Mouse (Mus musculus) liver, embryonic 14 days (tissue): Measurements from ENCODE around the gene Ildr1. TPM values are rescaled to one million over a fixed set of nuclear protein-coding genes. Genes with fewer than 3 reads are reported as not detected.

Experiments used
- polyA plus RNA-seq: library from polyadenylated mRNA; depleted of rRNA; stranded (reverse); fragments of >200 nt; gene quantifications from 2 replicates; pipeline ENCODE4 v1.2.3, GENCODE M21; 2012; rRNA removed

Ildr1 gene
- 0.02 and 0.05 TPM in 2 replicates for polyA plus RNA-seq

DNA sequence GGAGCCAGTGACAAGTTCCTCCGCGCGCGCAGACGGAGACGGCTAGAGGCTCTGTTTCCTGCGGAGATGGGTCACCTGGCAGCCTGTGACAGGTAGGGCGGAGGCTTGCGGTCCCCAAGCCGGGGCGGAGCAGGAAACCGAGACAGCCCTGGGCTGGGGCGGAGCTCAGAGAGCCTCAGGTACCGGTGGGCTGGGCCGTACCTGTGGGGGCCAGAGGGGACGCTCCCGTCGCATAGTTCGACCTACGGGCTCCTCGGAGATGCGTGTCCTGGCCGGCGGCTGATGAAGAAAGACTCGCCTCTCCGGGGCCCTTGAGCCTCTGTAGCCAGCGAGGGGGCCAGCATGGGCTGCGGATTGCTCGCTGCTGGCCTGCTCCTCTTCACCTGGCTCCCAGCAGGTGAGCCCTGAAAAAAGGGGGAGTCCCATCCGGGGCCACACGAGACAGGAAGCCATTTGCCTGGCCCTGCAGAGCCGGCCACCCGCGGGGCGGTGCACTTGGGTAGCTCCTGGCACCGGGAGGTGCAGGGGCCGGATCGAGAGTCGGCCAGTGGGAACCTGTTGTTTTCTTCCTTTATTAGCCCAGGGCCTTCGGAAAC is at the start of gene Ildr1:
Gene Ildr1 (plus strand): TSS at position 161 of the 596 bp plus-strand sequence.

DNA sequence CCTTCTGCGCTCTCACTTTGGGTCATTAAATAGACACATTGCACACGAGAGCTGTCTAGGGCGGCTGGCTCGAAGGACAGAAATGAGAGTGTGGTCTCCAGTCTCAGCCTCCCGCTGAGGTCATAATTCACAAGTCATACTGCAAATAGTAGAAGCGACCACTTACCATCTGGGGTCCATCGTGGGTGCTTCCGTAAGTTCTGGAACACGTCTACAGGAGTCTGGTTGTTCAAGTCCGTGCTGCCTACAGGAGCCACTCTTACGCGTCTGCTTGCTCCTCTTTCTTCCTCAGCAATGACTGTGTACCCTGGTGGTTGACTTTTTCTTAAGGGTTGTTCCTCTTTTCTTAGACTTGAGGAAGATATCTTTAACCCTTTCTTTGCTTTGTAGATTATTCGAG is 28.0 kb upstream of the Ildr1 start, which contains the start of gene Cd86:
Gene Cd86 (minus strand): TSS at position 300 of the 400 bp plus-strand sequence.

Other genes starting within 250 kb of the Ildr1 start
- 31.3 and 50.9 TPM in 2 replicates for gene Stfa3, start 238.6 kb upstream of the Ildr1 start, polyA plus RNA-seq
- gene Casr, start 131.8 kb upstream of the Ildr1 start, polyA plus RNA-seq, result not detected in 2 replicates
- 4.4 and 5.2 TPM in 2 replicates for gene Cd86, start 27.9 kb upstream of the Ildr1 start, polyA plus RNA-seq
- 2.0 and 3.6 TPM in 2 replicates for gene Slc15a2, start 91.0 kb downstream of the Ildr1 start, polyA plus RNA-seq
- gene Iqcb1, start 134.4 kb downstream of the Ildr1 start, polyA plus RNA-seq, result 4.2 and 4.5 TPM in 2 replicates
- gene Eaf2, start 181.0 kb downstream of the Ildr1 start, polyA plus RNA-seq, result 0.17 and 0.30 TPM in 2 replicates
- gene Golgb1, start 181.2 kb downstream of the Ildr1 start, polyA plus RNA-seq, result 10.6 and 12.8 TPM in 2 replicates
- gene Hcls1, start 241.0 kb downstream of the Ildr1 start, polyA plus RNA-seq, result 12.0 and 14.1 TPM in 2 replicates